Mouse (Mus musculus): ENCODE measurements around the gene Cpsf6. TPM values are rescaled to one million over a fixed set of nuclear protein-coding genes. Genes with fewer than 3 reads are reported as not detected.

Cpsf6 gene
- polyA plus RNA-seq, 1 experiment, result 21.8 TPM

GRCm38 (mm10) chr10:117403344-117403953 lies 23.6 kb upstream of the Cpsf6 start:
- H3K4me2 ChIP-seq (ENCODE audit: low read depth), result no peak overlapping the region
- H3K36me3 ChIP-seq (ENCODE audit: control insufficient read depth, insufficient read depth), result no peaks in the 10 kb centered on the region
- peaks cover 6% of the 10 kb centered on the region for H3K27me3 ChIP-seq (ENCODE audit: control insufficient read depth, insufficient read depth, insufficient read length)
- no peaks in the 10 kb centered on the region for H3K79me2 ChIP-seq (ENCODE audit: control insufficient read depth, insufficient read depth)
- TF ChIP-seq TCF12 (IDR thresholded peaks at IDR 0.05; ENCODE audit: insufficient read depth, poor library complexity, severe bottlenecking), result no peak
- no peak for TF ChIP-seq POLR2A (IDR thresholded peaks at IDR 0.05; ENCODE audit: insufficient read length, low read depth)
- no peak for TF ChIP-seq MAX (IDR thresholded peaks at IDR 0.05; ENCODE audit: low read depth)
- no peak for TF ChIP-seq SRF (IDR thresholded peaks at IDR 0.05; ENCODE audit: control insufficient read depth, insufficient read length, low read depth)
- no peak for TF ChIP-seq CEBPB (IDR thresholded peaks at IDR 0.05; ENCODE audit: insufficient read depth, poor library complexity, severe bottlenecking)
- TF ChIP-seq REST (IDR thresholded peaks at IDR 0.05; ENCODE audit: insufficient read depth, insufficient read length), result no peak
- TF ChIP-seq TCF3 (IDR thresholded peaks at IDR 0.05; ENCODE audit: insufficient read length, low read depth), result no peak
- no peak overlapping the region for H3ac ChIP-seq (ENCODE audit: control insufficient read depth, insufficient read length)
- no peak overlapping the region for H3K4me3 ChIP-seq

GRCm38 (mm10) chr10:117402403-117403333 lies 22.9 kb upstream of the Cpsf6 start:
- H3ac ChIP-seq (ENCODE audit: control insufficient read depth, insufficient read length), result no peak overlapping the region
- no peak overlapping the region for H3K4me3 ChIP-seq
- peaks cover 6% of the 10 kb centered on the region for H3K27me3 ChIP-seq (ENCODE audit: control insufficient read depth, insufficient read depth, insufficient read length)
- H3K36me3 ChIP-seq (ENCODE audit: control insufficient read depth, insufficient read depth), result no peaks in the 10 kb centered on the region
- no peak for TF ChIP-seq USF1 (IDR thresholded peaks at IDR 0.05; ENCODE audit: low read depth)
- TF ChIP-seq MYOD1 (IDR thresholded peaks at IDR 0.05; ENCODE audit: control insufficient read depth in 1 of 3, insufficient read length in 2 of 3, low read depth in 2 of 3), result no peak
- TF ChIP-seq MAX (IDR thresholded peaks at IDR 0.05; ENCODE audit: low read depth), result no peak
- no peak for TF ChIP-seq E2F4 (IDR thresholded peaks at IDR 0.05; ENCODE audit: insufficient read depth)
- TF ChIP-seq POLR2A (IDR thresholded peaks at IDR 0.05; ENCODE audit: insufficient read length, low read depth), result no peak
- H3K79me2 ChIP-seq (ENCODE audit: control insufficient read depth, insufficient read depth), result no peaks in the 10 kb centered on the region
- no peak overlapping the region for H3K4me2 ChIP-seq (ENCODE audit: low read depth)

DNA sequence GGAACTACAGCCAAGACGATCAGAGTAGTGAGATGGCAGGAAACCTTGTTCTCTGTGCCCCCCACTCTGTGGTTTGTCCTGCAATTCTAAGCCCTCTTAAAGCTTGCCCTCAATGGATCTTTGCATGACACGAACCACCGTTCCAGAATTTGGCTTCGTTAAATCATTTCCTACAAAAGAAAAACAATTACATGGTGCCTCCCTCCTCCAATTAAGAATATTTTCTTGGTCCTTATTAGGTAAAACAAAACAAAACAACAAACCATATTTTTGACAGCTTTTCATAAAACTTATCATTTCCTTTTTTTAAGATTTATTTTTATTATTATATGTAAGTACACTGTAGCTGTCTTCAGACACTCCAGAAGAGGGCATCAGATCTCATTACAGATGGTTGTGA lies 21.5 kb upstream of the Cpsf6 start:
- Histone ChIP-seq H3K79me2 (ENCODE audit: control insufficient read depth, insufficient read depth) (no peaks in the 10 kb centered on the region), H3K27me3 (ENCODE audit: control insufficient read depth, insufficient read depth, insufficient read length) (peaks cover 6% of the 10 kb centered on the region), H3K4me2 (ENCODE audit: low read depth) (no peak overlapping the region), H3K4me3 (no peak overlapping the region), H3ac (ENCODE audit: control insufficient read depth, insufficient read length) (no peak overlapping the region), H3K36me3 (ENCODE audit: control insufficient read depth, insufficient read depth) (no peaks in the 10 kb centered on the region)
- TF ChIP-seq USF1 (IDR thresholded peaks at IDR 0.05; ENCODE audit: low read depth) (no peak), POLR2AphosphoS2 (IDR thresholded peaks at IDR 0.05; ENCODE audit: insufficient read length, low read depth) (no peak), MYOD1 (IDR thresholded peaks at IDR 0.05; ENCODE audit: control insufficient read depth in 1 of 3, insufficient read length in 2 of 3, low read depth in 2 of 3) (no peak), CEBPB (IDR thresholded peaks at IDR 0.05; ENCODE audit: insufficient read depth, poor library complexity, severe bottlenecking) (no peak), MYOG (IDR thresholded peaks at IDR 0.05; ENCODE audit: control insufficient read depth in 1 of 3, insufficient read depth in 1 of 3, insufficient read length in 2 of 3, low read depth in 2 of 3) (no peak), POLR2A (IDR thresholded peaks at IDR 0.05; ENCODE audit: insufficient read length, low read depth) (no peak), REST (IDR thresholded peaks at IDR 0.05; ENCODE audit: insufficient read depth, insufficient read length) (no peak), TCF3 (IDR thresholded peaks at IDR 0.05; ENCODE audit: insufficient read length, low read depth) (no peak), SRF (IDR thresholded peaks at IDR 0.05; ENCODE audit: control insufficient read depth, insufficient read length, low read depth) (no peak), TCF12 (IDR thresholded peaks at IDR 0.05; ENCODE audit: insufficient read depth, poor library complexity, severe bottlenecking) (no peak)

DNA sequence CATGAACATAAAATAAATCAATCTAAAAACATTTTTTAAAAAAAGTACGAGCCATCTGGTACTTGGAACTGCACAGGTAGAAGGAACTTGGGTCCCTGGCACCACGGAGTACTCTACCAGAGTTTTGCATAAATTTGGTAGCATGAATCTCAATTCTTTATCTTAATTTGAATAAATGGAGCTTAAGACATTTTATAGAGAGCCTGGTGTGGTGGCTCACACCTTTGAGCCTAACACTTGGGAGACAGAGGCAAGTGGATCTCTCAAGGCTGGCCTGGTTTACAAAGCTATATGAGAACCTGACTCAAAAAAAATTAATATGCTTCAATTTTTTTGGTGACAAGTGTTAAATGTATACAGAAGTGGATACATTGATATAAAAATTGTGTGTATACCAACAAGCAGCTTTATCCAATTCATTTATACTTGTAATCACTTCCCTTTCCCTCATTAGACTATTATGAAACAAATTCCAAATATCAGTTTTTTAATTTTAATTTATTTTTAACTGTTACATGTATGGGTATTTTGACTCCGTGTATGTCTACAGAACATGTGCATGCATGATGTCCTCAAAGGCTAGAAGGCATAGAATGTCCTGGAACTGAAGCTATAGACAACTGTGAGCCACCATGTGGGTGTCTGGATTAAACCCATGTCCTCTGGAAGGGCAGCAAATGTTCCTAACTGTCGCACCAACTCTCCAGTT lies 20.6 kb upstream of the Cpsf6 start:
- no peaks in the 10 kb centered on the region for H3K79me2 ChIP-seq (ENCODE audit: control insufficient read depth, insufficient read depth)
- no peak overlapping the region for H3K4me3 ChIP-seq
- no peak overlapping the region for H3ac ChIP-seq (ENCODE audit: control insufficient read depth, insufficient read length)
- peaks cover 6% of the 10 kb centered on the region for H3K27me3 ChIP-seq (ENCODE audit: control insufficient read depth, insufficient read depth, insufficient read length)
- no peaks in the 10 kb centered on the region for H3K36me3 ChIP-seq (ENCODE audit: control insufficient read depth, insufficient read depth)
- TF ChIP-seq SRF (IDR thresholded peaks at IDR 0.05; ENCODE audit: control insufficient read depth, insufficient read length, low read depth), result no peak
- no peak for TF ChIP-seq POLR2AphosphoS2 (IDR thresholded peaks at IDR 0.05; ENCODE audit: insufficient read length, low read depth)
- TF ChIP-seq MAX (IDR thresholded peaks at IDR 0.05; ENCODE audit: low read depth), result no peak
- TF ChIP-seq TCF12 (IDR thresholded peaks at IDR 0.05; ENCODE audit: insufficient read depth, poor library complexity, severe bottlenecking), result no peak
- no peak for TF ChIP-seq TCF3 (IDR thresholded peaks at IDR 0.05; ENCODE audit: insufficient read length, low read depth)
- no peak for TF ChIP-seq CEBPB (IDR thresholded peaks at IDR 0.05; ENCODE audit: insufficient read depth, poor library complexity, severe bottlenecking)
- H3K4me2 ChIP-seq (ENCODE audit: low read depth), result no peak overlapping the region

Data from myocyte (in vitro differentiated cells).